Mouse (Mus musculus) megakaryocyte progenitor cell, adult 5-6 weeks (primary cell): Measurements from ENCODE around the gene Exoc6b. TPM values are rescaled to one million over a fixed set of nuclear protein-coding genes. Genes with fewer than 3 reads are reported as not detected.

ENCODE experiments used
- ATAC-seq: replicated peaks from 2 replicates; pipeline ENCODE4 v1.8.0; 2016; ENCODE audit warnings: mild to moderate bottlenecking, moderate TSS enrichment, inconsistent platforms; ENCODE audit not compliant: poor library complexity
- total RNA-seq, 2 experiments: library from RNA; stranded (forward) in 1 of 2; stranded (reverse) in 1 of 2; fragments of 157-497, 149-512 nt in 1 of 2; fragments of 200-1000 nt in 1 of 2; gene quantifications; 2 replicates each; pipeline versions ENCODE4 v1.2.3 to v1.2.4; 2015 to 2017

Exoc6b gene
- total RNA-seq, 2 experiments from 2014 or later, result 6.2 to 9.5 TPM

GRCm38 (mm10) chr6:84995418-84995817 lies 73.9 kb downstream of the Exoc6b start:
- no peak for ATAC-seq

GRCm38 (mm10) chr6:84976563-84976971 lies 92.7 kb downstream of the Exoc6b start:
- ATAC-seq, result no peak

GRCm38 (mm10) chr6:84968531-84968930 lies 100.8 kb downstream of the Exoc6b start:
- ATAC-seq, result no peak

GRCm38 (mm10) chr6:84964729-84965415 lies 104.4 kb downstream of the Exoc6b start:
- no peak for ATAC-seq

GRCm38 (mm10) chr6:84963044-84963443 lies 106.3 kb downstream of the Exoc6b start:
- ATAC-seq, result no peak

- no peak for ATAC-seq
Measured at GRCm38 (mm10) chr6:84961763-84962162, 107.5 kb downstream of the Exoc6b start.

- ATAC-seq, result no peak
Measured at GRCm38 (mm10) chr6:84959520-84959919, 109.8 kb downstream of the Exoc6b start.

- ATAC-seq, result no peak
Measured at GRCm38 (mm10) chr6:84951621-84952020, 117.7 kb downstream of the Exoc6b start.

- ATAC-seq, result no peak
Measured at GRCm38 (mm10) chr6:84946569-84946968, 122.7 kb downstream of the Exoc6b start.

- no peak for ATAC-seq
Measured at GRCm38 (mm10) chr6:84946106-84946505, 123.2 kb downstream of the Exoc6b start.

- ATAC-seq, result no peak
Measured at GRCm38 (mm10) chr6:84932953-84933921, 136.1 kb downstream of the Exoc6b start.

GRCm38 (mm10) chr6:84931051-84931450 lies 138.3 kb downstream of the Exoc6b start:
- no peak for ATAC-seq

- ATAC-seq, result peak; percentile 68
Measured at GRCm38 (mm10) chr6:84926066-84926465, 143.2 kb downstream of the Exoc6b start.

GRCm38 (mm10) chr6:84923760-84924221 lies 145.5 kb downstream of the Exoc6b start:
- peak; percentile 88 for ATAC-seq

- peak; percentile 83 for ATAC-seq
Measured at GRCm38 (mm10) chr6:84916291-84916690, 153.0 kb downstream of the Exoc6b start.

- ATAC-seq, result peak; percentile 83
Measured at GRCm38 (mm10) chr6:84912434-84912833, 156.9 kb downstream of the Exoc6b start.

- ATAC-seq, result no peak
Measured at GRCm38 (mm10) chr6:84899002-84899774, 170.1 kb downstream of the Exoc6b start.

GRCm38 (mm10) chr6:84893773-84894095 lies 175.6 kb downstream of the Exoc6b start:
- ATAC-seq, result peak; percentile 54; the same call in 1 of the 2 replicates

GRCm38 (mm10) chr6:84892926-84893772 lies 176.2 kb downstream of the Exoc6b start:
- ATAC-seq, result no peak

- ATAC-seq, result no peak
Measured at GRCm38 (mm10) chr6:84886551-84886950, 182.8 kb downstream of the Exoc6b start.
